Mouse (Mus musculus): ENCODE results near the gene Orc3.

GRCm38 (mm10) chr4:34579215-34579614 is 35.5 kb downstream of the Orc3 start:
- TF ChIP-seq CTCF (IDR thresholded peaks at IDR 0.05; ENCODE audit: borderline replicate concordance, insufficient read depth, low read depth, low read length) (no peak), POLR2A (IDR thresholded peaks at IDR 0.05; ENCODE audit: borderline replicate concordance, insufficient read depth, low read length) (no peak)
